Mouse (Mus musculus): ENCODE measurements around the gene Fam217a.

DNA sequence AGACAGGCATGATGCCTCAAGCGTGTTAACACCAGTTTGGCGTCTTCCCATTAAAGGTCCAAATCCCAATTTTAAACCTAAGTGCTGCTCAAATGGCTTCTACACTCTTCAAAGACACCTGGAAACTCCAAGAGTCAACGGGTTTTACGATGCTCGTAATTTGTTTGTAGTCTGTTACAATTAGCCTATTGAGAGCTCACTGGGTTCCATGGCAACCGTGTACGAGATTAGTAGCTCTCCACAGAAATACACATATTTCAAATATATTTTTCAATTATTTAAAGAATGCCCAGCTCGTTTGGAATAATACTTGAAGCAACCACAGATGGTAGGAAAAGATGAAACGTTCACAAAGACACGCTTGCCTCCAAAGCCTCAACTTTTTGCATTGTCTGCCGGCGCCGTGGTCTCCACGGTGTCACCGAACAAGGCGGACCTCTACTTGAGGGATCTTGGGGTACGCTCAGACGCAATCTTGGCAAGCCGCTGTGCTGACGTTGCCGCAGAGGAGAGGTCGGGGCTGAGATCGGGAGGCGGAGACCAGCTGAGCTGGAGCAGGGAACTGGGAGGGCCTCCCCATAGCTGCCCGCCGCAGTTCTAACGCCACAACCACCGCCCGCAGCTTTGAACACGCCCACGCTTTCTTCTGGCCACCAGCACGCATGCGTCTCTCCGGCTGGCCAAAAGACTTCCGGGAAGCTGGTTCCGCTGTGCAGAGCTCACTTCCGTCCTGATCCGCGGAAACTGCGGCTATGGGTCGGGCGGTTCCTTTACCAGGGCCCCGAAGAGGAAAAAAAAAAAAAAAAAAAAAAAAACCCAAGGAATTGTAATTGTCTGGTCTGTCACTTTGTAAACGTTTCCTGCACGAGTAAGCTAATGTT lies 50.1 kb downstream of the Fam217a start:
- no peak for TF ChIP-seq CTCF (IDR thresholded peaks at IDR 0.05; ENCODE audit: borderline replicate concordance, extremely low read depth, insufficient read depth, insufficient read length)
- TF ChIP-seq POLR2A (IDR thresholded peaks at IDR 0.05; ENCODE audit: borderline replicate concordance, extremely low read depth, insufficient read depth, insufficient read length, poor library complexity, severe bottlenecking) = peak; percentile 70; the same call in 1 of the 2 replicates

Measured in brain, embryonic 14.5 days (tissue).